Mouse (Mus musculus) left cerebral cortex, adult 8-10 months (tissue): Measurements from ENCODE around the gene Alg9. TPM values are rescaled to one million over a fixed set of nuclear protein-coding genes. Genes with fewer than 3 reads are reported as not detected.
A peak's percentile ranks its signal among the peaks of the same experiment; 100 is the strongest.

Experiments
- DNase-seq, 2 experiments: peaks; one replicate each; pipeline ENCODE4 v3.0.0; 2022; ENCODE audit warnings: low spot score in 2 of 2
- total RNA-seq, 4 experiments: library from RNA; stranded (reverse); gene quantifications; 2 replicates each; pipeline ENCODE4 v1.2.4; 2022

Gene Alg9
- total RNA-seq, 4 experiments from 2014 or later: 26.1 to 31.9 (median 29.0) TPM

DNA sequence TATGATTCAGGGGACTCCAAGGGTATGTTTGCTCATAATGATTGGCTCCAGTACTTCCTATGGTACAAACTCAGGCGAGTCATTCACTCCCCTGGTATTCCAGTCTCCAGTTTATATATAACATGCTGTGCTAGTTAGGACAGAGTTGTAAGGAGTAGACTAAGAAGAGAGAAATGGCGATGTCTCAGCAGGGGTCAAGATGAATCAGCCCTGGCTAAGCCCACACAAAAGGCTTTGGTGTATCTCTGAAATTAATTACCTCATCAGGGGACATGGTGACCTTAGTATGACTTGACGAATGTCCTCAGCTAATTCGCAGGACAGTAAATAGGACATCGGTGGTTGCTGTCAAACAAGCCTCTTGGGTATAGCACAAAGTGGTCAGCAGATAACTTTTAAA, 18.1 kb upstream of the Alg9 start:
- DNase-seq: no peak

DNA sequence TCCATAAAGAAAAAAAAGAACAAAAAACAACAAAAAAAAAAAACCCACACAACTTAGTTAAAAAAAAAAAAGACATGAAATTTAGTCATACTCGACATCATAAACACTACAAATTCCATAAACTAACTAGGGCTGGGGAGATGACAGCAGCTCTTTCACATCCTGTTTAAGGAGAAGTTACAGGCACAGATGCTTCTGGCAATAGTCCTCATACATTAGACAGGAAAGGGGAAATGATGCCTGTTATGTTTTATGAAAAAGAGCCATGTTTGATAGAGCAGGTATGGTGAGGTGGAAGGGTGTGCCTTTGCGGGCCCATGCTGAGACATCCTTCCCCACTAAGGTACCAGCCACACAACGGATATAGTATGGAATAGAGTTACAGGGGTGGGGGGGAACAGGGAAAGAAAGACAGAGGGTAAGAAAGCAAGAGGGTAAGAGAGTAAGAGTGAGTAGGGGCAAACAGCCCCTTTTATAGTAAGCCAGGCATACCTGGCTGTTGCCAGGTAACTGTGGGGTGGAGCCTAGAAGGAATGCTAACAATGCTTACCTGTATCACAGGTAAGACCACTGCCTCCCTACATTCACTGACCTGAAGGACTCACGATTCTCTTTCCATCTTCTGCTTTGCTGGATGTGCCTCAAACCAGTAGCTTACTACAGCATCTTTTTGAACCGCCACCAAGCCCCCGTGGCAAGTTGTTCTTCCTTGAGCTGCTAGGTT, 13.1 kb upstream of the Alg9 start:
- DNase-seq: no peak

DNA sequence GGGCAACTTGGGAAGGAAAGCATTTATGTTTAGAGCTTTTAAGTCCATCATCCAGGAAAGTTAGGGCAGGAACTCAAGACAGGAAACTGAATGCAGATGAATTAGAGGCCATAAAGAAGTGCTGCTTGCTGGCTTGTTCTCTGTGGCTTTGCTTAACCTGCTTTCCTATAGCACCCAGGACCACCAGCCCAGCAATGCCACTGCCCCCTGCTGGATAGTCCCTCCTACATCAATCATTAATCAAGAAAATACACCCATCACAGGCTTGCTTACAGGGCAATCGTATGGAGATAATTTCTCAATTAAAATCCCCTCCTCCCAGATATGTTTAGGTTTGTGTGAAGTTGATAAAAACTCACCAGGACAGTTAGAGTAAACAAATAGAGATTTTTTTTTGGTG, 11.5 kb upstream of the Alg9 start:
- DNase-seq: no peak

DNA sequence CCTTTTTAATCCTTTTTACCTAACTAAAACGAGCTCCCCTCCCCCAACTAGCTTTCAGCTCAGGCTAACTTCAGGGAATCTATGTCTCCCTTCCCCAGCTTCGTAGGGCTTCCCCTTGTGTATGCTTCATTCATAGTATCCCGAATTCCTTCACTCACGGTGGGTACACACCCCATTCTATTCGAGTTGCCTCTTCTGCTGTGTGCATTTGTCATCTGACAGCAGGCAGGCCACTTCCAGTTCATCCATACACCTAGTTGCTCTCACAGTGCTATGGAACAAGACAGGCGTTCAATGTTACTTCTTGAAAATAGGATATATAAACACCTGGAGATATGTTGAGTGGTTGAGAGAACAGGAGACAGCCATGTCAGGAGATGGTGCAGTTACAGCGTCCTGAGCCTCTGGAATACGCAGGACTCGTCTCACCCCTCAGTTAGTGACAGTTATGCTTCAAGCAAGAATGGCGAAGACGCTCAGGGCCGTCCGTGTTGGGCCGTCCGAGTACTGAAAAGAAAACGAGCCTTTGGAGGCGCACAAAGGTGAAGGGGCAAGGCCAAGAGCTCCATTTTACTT, 7.2 kb upstream of the Alg9 start:
- DNase-seq: no peak

DNA sequence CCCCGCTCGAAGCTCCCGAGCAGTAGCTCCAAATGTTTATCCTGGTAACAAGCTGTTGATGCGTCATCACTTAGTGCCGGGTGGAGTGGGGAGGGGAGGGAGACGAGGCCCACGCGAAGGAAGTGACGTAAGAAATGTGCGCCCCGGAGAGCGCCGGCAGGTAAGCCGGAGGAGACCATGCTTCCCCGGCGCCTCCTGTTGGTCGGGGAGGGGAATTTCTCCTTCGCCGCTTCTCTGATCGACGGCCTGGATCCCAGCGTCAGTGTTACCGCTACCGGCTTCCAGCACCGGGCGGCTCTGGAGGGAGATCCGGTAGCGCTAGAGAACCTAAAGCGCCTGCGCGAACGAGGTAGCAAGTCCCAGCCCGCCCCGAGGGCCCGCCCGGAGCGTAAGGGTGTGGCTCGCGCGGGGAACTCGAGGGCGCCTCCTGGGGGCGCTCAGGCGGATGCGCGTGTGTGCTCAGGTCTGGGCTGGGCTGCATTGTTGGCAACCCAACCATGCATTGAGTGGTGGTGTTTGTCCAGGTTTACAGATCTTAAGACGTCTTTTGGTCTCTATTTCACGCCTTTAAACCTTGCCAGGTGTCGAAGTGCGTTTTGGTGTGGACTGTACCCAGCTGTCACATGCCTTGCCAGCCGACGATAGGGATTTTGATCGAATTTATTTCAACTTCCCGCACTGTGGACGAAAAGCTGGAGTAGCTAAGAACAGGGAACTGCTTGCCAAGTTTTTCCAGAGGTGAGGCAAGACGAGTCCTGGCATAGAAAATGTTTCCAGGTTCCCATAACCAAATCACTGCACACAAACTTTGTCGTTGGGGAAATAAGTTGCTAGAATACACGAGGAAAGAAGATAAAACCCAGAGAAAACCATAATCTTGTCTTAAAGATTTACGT, 6.5 kb upstream of the Alg9 start, which contains the start of gene Fdxacb1:
Gene Fdxacb1, plus strand, starts transcription at position 130 of the 896 bp plus-strand sequence.
- peak; percentile 96 to 98 for DNase-seq

DNA sequence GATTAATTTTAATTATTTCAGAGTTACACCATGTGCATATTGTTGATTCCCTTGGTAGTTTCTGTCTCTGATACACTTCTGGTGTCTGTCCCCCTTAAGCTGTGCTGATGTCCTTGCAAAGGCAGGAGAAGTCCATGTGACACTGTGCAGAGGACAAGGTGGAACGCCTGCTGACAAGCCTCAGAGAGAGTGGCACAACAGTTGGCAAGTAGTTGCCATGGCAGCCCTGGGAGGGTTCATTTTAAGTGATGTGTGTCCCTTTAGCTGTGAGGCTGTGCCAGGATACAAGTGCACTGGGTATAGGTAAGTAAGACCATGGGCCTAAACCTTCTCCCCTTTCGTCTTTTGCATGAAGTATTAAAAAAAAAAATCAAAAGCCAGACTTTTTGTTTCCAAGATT, 4.8 kb upstream of the Alg9 start:
- DNase-seq: no peak

DNA sequence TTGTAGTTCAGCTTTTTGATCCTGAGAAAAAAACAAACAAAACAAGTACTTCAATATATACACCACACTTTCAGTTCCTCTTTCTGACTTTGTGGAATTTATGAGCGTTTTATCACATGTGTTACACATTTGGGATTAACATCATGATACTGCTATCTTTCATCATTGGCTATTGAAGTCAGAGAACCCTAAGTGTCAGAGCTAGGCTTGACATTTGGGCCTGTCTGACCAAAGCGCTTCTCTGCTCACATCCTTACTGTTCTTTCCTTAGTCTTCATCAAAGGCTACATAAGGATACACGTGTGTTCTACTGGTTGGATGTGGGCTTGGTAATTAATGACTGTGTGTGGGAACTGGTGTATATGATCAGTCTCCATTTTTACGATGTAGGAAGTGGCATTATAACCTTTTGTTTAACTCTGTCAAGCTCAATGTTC, 775 bp upstream of the Alg9 start:
- no peak for DNase-seq

DNA sequence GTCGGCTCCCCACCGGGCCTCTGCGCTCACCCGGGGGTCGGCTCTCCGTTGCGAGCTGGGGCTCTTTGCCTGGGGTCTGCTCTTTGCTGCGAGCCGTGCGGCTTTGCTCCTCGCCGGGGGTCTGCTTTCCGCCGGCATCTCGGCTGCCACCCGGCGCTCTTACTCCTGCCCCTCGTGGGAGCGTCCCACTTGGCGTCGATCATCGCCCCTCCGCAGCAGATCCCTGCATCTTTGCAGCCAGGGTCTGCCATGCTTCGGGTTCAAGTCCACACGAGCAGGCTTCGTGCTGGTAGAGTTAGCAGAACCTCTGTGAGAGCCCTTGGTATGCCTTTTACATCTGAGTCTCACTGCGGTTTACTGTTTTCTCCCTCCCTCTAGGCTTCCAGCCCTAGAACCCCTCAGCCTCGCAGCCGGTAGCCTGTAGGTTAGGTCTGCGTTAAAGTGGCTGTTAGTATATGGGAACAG, 875 bp downstream of the Alg9 start:
- no peak for DNase-seq

DNA sequence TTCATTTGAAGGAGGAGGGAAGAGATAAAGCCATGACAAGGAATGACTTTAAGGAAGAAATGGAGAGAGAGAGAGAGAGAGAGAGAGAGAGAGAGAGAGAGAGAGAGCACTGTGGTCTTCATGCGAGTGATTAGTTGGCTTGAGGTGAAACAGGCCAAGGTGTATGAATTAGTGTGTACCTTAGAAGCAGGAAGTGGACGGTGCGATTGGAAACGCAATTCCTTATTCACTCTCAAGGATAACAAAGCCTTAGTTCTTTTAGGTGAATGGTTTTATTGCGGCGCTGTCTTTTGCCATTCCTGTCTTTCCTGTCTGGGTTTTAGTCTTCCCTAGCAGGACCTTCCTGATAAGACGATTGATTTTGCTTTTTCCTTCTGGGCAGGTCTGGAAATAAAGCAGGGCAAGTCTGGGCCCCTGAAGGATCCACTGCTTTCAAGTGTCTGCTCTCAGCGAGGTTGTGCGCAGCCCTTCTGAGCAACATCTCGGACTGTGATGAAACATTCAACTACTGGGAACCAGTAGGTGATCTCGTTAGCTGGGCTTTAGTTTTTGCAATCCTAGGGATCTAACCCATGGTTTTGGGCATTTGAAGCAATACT, 1.4 kb downstream of the Alg9 start:
- DNase-seq: no peak

DNA sequence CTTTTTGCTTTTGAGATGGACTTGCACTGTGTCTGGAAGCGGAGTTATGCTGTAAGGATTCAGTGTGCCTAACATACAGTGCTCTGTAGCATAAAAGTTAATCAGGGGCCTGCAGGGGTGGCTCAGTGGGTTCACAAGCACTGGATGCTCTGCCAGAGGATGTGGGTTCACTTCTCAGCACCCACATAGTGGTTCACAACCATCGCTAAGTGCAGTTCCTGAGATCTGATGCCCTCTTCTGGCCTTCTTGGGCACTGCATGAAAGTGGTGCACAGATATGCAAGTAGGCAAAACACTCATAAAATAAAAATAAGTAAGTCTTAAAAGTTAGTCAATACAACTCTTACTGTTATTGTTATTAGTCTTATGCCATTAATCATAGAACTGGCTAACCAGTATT, 7.3 kb downstream of the Alg9 start:
- no peak for DNase-seq

DNA sequence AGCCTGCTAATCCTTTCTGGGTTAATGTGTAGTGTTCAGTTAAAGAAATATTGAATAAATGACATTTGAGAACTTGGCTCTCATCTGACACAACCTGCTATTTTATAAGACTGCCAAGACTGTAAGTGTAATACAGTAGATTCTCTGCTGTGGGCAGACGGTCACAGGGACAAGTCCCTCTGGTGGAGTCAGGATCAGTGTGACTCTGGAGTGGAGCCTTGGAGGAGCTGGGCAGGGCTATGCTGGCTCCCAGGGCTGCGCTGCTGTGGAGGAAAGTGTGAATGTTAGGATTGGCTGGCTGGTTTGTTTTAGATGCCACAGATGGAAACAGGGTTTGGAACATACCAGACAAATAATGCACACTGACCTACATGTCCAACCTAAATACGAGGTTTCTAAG, 20.4 kb downstream of the Alg9 start:
- DNase-seq: no peak

DNA sequence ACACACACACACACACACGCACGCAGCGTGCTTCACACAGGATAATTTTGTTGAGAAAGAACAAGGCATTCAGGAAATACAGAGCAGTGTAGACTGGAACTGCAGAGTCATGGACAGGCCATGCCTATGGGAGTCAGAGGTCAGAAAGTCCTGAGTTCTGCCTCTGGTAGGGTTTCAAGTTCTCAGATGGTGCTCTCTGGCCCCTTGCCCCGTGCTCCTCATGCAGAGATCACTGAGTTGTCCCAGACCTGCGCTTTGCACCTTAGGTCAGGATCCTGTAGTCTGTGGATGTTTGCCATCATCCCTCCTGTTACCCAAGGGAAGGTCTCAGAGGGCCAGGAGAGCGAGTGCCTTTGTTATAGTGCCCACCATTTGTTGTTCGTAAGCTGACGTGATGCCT, 22.0 kb downstream of the Alg9 start:
- DNase-seq: no peak

DNA sequence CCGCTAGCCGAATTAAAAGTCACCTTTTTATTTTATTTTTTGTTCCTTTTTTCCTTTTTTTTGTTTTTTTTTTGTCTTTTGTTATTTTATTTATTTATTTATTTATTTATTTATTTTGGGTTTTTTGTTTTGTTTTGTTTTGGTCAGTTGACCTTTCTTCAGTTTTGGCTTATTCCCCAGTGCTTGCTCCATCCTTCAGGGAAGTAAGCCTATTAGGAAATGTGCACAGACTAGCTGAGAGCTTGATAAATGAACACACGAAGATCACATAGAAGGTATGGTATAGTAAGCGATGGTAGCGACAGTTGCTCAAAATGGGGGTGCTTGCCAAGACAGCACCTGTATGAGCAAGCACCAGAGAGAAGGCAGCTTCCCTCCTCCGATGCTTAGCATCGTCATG, 22.8 kb downstream of the Alg9 start:
- no peak for DNase-seq

DNA sequence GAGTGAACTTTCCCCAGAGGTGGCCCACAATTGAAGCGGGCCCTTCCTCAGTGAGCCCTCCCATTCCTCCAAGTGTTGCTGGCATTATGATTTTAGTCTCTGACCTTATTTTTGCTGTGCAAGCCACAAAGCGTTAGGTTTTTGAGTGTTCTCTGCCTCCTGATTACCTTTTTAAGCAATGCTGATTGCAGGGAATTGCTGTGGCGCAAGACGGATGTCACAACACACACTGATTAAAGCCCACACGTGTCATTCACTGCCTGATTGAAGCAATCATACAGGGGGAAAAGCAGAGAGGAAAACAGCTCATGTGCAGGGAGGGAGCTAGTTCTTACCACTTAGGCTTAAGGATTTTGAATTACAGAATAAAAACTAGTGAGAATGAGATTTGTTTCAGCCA, 23.5 kb downstream of the Alg9 start:
- no peak for DNase-seq

DNA sequence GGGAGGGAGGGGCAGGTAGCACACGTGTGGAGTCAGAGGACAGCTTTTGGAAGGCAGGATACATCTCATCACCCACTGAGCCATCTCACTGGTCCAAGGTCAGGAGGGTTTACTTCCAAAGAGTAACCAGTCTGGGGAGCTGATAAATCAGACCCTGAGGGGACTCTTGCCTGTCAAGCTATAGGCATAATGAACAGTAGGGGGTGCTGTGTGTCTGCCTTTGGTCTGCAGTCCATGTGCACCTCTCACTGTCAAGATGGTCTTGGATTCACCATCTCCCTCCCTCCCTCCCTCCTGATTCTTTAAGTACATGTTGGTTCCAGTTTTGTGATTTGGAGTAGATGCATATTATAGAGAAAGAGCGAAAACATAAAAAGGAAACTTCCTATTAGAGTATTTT, 26.2 kb downstream of the Alg9 start:
- DNase-seq: no peak

DNA sequence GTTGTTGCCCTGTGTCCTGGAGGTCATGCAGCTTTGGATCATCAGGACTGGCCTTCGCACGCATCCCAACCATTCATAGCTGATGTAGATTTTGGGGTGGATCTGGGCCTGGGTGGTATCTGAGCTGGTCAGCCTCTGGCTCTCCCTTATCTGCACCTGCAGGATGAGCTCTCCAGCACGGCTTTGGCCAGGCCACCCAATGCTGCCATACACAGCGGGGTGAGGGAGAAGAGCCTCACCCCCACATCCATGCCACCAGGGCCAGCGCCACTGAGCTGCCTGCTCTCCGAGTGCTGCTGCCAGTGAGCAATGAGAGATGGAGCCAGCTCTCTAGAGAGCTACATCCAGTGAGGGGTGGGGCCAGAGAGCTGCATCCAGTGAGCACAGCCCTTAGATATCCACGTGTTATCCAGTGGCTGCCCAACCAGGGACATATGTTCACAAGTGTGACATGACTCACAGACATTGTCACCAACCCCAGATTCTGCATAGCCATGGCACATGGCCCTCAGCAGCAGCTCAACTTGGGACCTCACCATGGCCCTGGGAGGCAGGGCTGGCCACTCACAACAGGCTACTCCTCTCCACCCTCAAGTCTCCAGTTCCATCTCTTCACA, 28.3 kb downstream of the Alg9 start:
- no peak for DNase-seq

DNA sequence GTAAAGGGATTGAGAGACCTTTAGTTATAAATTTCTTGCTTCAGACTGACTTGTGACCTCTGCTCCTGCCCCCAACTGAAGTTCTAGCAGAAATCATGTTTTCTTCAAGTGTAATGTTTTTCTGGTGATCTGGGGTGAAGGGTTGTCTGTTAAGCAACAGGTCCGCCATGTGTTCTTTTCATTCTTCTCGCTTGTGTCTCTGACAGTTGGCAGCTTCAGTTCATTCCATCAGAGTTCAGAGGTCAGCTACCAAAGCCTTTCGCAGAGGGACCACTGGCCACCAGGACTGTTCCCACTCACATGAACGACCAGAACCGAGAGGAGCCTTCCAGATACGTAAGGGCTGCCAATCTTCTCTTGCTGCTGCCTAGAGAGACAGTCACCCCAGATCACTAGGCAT, 33.7 kb downstream of the Alg9 start:
- DNase-seq: no peak

DNA sequence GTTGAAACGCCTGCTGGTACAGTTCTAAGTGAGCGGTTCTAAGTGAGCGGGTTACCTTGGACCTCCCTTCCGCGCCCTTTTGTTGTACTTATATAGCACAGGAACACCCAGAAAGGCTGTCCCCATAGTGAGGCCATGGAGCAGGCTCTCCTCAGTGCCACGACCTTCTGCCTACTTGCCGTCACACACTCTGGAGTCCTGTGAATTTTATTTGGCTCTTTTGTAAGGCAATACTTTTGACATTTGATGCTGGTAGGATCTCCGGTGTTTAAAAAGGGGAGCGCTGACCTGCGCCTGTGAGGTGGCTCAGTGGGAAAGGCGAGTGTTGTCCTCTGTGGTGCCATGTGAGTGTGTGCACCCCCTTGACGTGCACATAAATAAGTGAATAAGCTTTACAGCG, 34.3 kb downstream of the Alg9 start:
- no peak for DNase-seq

DNA sequence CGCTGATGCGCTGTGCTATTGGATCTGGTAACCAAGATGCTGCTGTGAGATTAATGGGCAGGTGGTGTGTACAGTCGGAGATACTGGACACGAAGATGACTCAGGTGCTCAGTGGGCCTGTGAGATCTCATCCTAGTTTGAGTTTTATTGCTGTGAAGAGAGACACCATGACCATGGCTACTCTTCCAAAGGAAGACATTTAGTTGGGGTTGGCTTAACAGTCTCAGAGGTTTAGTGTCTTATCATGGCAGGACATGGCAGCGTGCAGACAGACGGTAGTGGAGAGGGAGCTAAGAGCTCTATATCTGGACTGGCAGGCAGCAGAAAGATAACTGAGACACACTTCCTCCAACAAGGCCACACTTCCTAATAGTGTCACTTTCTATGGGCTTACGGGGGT, 36.4 kb downstream of the Alg9 start:
- DNase-seq: no peak

DNA sequence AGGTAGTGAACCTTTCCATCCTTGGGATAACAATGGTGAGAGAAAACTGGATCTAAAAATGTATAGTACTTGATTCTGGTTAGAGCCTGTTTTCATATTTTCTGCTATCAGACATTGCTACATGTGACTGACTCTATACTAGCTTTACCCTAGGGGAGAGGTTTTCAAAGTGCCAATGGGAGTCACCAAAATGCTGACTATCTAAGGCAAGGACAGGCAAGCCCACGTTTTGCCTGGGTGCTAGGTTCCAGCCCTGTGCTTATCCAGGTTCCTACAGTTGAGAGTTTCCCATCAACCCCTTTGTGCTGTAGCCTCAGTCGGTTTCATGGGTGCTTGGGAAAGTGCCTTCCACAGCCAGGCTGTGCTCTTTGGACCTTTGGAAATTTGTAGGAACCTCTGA, 36.9 kb downstream of the Alg9 start:
- DNase-seq: no peak

DNA sequence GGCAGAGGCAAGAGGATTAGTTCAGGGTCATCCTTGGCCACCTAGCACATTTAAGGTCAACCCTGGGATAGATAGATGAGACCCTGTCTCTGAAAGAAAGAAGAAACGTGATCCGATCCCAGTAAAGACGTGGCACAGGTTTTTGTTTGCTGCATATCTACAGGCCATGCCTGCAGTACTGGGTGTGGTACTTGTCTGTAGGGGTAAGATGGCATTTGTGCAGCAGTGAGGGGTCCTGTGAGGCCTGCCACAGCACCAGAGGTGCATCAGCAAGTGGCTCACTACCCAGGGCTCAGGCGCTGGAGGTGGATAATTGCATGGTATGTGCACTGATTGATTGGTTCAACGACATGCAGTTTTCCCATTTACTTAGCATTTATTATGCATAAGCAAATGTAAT, 39.0 kb downstream of the Alg9 start:
- no peak for DNase-seq
